Mouse (Mus musculus): Measurements from ENCODE around the gene Tbc1d22a.

Gene Tbc1d22a

DNA sequence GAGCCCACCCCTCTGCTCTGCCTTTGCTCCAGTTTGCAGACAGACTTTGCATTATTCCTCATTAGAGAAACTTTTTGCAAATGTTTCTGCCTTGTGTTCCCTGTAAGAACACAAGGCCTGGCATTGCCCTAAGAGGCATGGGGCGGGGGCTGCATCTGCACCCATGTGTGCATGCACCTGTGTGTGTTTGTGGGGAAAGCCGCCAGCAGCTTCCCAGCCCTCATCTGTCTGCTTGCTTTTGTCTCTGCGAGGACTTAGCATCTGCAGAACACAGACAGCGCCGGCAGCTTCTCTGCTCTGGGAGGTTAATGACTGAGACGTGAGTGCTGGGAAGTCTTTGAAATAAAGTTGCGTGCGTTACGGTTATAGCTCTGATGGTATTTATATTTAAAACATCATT is 120.5 kb downstream of the Tbc1d22a start:
- no peak for DNase-seq (ENCODE audit: low spot score in 2 of 2)

DNA sequence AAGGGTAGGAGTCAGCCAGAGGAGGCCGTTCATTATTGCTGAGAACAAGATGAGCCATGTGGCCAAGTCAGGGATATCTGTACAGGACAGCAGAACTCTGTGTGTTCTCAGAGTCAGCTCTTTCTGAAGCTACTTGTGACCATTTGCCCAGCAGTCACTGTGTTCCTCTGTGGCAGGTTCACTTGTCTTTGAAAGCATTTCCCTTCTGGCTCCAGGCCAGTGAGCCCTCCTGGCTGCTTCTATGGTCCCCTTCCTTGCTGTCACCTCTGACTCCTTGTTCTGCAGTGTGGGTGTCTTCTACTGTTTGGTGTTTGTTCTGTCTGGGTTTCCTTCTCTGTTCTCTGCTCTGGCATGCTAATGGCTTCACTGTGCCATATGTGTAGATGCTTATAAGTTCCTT is 121.5 kb downstream of the Tbc1d22a start:
- no peak for DNase-seq (ENCODE audit: low spot score in 2 of 2)

- DNase-seq (ENCODE audit: low spot score in 2 of 2) = no peak
Observed at GRCm38 (mm10) chr15:86337726-86338125, 123.5 kb downstream of the Tbc1d22a start.

GRCm38 (mm10) chr15:86339736-86340135 is 125.5 kb downstream of the Tbc1d22a start:
- DNase-seq (ENCODE audit: low spot score in 2 of 2) = no peak

DNA sequence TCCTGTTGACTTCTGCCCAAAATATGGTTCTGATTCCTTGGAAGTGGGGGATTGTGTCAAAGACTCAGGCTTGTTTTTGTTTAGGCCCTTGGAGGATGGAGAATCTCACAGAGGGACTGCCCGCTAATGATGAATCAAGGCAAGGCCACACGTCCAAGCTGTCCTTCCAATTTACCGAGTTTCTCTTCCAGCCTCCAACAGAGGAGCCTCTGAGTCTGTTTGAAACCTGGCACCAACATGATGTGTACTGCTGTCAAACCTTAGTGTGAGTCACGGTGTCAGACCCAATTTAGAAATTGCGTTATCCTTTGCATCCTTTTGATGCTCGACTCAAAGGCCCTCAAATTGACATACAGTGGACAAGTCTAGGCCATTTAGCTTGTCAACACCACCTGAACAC is 126.5 kb downstream of the Tbc1d22a start:
- no peak for DNase-seq (ENCODE audit: low spot score in 2 of 2)

GRCm38 (mm10) chr15:86342637-86343375 is 128.5 kb downstream of the Tbc1d22a start:
- DNase-seq (ENCODE audit: low spot score in 2 of 2) = no peak

DNA sequence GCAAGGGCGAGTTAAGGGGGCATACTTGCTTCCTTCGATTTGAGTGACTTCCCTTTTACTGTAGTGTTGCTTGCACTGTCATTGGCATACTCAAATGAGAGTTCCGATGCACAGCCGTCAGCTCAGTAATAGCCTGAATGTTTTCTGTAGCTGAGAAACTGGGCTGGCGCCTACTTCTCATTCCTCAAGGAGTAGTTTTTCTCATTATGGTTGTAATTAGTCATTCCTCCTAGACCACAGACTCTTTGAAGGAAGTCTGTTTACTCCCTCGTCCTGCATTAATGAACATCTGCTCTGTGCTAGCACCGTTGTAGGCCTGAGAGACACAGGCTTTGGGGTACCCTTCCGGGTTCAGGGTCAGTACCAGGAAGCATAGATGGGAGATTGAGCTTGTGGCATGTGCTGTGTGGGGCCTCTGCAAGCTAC is 130.7 kb downstream of the Tbc1d22a start:
- DNase-seq (ENCODE audit: low spot score in 2 of 2) = no peak

DNA sequence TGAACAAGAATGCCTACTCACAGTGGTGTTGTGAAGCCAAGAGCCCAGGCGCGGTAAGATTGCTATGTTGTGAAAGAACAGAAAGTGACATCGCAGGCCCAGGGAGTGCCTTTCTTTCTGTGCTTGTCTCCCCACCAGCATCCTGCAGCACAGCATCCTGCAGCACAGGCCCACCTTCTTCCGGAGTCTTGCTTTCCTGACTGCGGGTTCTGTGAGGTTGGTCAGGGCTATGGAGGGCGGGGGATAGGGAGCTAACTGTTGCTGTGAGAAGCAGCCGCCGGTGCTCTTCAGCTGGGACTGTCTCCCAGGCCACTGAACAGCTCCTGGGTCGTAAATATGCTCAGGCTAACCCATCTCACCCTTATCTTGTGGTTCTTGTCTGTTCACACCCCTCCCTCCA is 131.6 kb downstream of the Tbc1d22a start:
- no peak for DNase-seq (ENCODE audit: low spot score in 2 of 2)

DNA sequence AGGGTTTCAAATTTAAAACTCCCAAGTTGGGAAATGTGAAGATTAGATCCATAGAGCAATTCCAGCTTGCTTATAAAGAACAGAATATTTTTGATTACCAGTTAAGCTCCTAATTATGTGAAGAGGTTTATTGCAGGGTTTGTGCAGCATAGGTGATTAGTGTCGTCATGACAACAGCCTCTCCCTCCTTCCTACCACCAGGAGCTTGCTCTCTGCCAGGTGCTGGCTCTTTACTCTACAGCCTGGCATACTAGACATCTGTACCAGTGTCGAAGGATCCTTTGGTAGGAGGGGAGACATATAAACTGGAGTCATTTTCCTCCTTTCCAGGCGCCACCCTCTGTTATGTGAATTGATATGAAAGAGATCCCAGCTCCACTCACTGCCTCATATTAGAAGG is 132.3 kb downstream of the Tbc1d22a start:
- DNase-seq (ENCODE audit: low spot score in 2 of 2) = no peak

GRCm38 (mm10) chr15:86354932-86355331 is 140.7 kb downstream of the Tbc1d22a start:
- DNase-seq (ENCODE audit: low spot score in 2 of 2) = no peak

DNA sequence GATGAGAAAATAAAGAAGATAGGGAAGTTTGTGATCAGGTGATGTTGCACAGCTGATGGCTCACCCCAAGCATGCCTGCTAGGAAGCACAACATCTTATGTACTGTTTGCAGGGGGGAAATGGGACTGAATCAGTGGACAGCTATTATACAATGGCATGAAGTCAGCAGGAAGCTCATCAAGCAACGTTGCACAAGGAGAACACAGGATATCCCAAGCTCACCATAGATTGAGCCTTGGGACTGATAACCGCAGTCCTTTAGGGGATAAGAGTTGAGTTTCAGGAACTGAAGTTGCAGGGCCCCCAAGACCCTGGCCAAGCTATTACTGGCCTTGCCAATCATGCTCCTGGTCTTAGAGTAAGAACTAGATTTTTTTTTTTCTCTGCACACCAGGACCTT is 141.6 kb downstream of the Tbc1d22a start:
- DNase-seq (ENCODE audit: low spot score in 2 of 2) = no peak

DNA sequence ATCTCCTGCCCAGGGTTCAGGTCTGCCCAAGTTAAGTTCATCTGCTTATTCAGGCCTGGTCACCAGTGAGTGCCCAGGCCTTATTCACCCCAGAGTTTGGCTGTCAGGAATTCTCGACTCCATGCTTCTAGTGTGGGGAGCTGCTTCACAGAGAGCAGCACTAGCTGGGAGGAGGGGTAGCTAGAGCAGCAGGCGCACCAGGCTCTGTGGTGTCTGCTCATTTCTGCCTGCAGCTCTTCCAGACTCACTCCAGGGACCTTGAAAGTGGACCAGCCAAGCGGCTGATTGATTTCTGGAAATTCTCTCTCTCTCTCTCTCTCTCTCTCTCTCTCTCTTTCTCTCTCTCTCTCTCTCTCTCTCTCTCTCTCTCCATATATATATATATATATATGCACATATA is 146.1 kb downstream of the Tbc1d22a start:
- no peak for DNase-seq (ENCODE audit: low spot score in 2 of 2)

DNA sequence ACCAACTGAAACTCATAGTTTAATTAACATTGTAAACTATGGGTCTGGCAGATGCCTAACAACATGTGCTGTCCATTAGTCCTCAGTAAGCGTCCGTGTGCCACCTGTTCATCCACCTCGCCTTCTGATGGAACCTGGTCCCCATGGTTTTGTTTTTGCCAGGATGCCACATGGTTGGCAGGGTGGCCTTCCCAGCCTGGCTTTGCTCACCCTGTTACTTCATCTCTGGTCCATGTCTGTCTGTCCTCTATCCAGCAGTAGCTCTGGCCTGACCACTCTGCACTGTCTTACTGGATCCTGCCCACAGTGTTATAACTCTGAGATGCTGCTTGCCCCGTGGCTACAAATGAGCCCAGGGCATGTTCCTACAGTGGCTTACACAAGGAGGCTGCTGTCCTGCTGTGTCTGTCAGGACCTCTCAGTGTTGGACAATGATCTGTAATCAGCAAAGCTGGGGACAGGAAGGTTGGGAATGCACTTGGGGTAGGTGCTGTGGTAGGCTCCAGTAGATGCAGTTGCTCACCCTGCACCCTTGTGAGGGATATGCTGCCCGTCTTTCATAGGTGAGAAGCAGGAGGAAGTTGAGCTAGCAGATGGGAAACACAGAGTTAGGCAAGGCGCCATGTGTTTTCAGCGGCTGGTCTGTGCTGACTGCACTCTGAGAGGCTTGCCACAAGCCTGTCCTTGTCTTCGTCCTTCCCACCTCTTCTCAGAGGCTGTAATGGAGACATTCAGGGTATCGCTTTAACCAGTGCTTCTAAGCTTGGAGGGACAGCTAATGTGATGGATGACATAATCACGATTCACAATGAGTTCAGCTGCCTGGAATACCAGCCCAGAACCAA is 148.3 kb downstream of the Tbc1d22a start:
- DNase-seq (ENCODE audit: low spot score in 2 of 2) = peak in 1 of 2 experiments; percentile 54

DNA sequence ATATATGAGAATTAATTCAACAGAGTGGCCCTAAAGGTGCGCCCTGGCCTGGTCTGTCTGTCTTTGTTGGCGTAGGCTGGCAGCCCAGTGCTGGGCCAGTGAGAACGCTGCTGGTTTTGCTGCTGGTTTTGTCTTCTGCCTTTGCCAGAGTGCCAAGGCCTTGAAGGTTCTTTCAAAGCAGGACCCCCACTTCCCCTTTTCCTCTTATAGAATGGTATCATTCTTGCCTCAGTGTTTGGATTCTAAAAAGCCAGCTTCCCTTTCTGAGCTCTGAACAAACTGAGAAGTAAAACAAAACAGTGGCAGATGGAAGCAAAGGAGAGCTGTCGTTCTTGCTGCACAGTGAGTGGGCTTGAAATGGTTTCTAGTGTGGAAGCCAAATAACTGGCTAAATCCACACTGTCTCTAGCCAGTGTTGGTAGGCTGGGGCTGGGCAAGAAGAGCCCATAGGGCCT is 149.6 kb downstream of the Tbc1d22a start:
- DNase-seq (ENCODE audit: low spot score in 2 of 2) = no peak

DNA sequence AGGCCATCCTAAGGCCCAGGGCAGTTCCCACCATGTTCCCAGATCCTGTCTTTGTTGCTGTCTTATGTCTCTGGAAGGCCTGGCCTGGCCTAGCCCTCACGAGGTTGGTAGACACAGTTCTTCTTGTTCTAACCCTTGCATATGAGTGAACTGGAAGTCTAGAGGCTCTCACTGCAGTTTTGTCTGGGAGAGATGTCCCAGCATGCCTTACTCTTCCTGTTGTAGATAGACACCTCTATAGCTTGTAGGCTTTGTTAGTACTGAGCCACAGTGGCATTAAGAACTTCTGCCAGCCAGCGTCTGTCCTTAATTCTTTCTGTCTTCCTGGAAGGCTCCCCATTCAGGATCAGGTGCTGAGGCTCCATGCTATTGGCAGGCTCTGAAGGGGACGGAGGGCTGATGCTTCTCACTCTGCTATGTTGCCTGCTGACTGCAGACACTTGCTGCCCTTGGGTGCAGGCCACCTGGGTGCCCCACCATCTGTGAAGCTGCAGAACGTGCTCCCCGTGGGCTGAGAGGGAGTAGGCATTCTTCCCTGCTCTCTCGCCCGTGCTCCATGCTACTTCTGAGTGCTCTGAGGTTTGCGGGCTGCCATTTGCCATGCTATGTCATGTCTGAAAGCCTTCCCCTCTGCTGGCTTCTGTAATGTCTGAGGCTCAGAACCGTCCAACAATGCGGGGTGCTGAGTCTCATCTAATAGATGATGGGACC is 150.8 kb downstream of the Tbc1d22a start:
- DNase-seq (ENCODE audit: low spot score in 2 of 2) = no peak

DNA sequence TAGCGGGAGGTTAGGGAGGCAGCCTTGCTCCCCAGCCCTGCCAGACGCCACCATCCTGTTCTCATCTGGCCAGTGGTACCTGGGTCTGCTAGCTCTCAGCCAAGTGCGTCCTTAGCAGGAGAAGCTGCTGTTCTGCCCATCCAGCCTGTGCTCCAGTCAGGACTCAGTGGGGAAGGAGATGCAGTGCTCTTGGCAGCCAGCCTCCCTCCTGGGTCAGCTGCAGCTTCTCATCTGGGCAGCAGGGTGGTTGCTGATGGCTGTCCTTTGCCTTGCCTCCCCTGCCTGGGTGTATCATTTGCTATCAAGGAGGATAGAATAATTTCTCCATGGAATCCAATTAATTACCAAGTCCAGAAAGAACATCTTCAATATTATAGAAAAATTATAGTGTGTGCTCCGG is 152.5 kb downstream of the Tbc1d22a start:
- peak in 1 of 2 experiments; percentile 16 for DNase-seq (ENCODE audit: low spot score in 2 of 2)

GRCm38 (mm10) chr15:86367247-86367646 is 153.0 kb downstream of the Tbc1d22a start:
- DNase-seq (ENCODE audit: low spot score in 2 of 2) = peak in 1 of 2 experiments; percentile 22

DNA sequence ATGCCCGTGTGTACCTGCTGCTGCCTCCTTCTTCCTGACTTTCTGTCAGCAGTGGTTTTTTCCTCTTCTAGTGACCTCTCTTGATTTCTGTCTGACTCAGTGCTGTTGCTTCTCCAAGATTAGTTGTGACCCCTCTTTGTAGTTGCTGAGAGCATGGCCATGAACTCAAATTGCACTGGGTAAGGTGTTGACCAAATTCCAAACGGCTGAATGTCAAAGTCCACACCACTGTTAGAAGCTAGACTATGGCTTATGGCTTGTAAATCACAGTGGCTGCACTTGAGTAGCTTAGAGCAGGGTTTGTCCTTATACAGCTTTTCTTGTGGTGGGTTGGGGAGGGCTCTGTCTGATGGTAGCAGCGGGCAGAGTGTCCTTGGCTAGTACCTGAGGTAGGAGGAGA is 156.6 kb downstream of the Tbc1d22a start:
- DNase-seq (ENCODE audit: low spot score in 2 of 2) = no peak

GRCm38 (mm10) chr15:86375262-86375661 is 161.0 kb downstream of the Tbc1d22a start:
- no peak for DNase-seq (ENCODE audit: low spot score in 2 of 2)

DNA sequence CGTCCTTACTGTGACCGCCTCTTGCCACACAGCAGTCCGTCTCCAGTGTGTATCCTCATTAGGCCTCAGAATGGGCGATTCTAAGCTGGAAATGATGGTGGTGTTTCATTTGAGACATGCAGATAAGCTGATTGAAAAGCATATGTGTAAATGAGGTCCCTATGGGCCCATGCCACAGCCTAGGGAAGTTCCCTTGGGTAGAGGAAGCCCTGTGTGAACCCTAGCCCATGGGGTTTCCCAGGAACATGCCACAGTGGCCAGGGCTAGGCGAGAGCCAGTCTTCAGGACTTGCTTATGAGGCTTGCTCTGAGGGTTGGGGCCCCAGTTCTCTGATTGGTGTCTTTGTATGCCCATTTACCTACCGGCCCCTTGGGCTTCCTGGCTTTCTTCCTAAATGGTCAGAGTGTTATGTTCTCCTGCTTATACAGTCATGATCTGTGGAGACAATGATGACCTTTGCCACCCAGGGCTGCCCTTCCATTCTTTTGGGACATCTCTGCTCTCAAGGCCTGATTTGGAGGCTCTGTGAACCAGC is 161.7 kb downstream of the Tbc1d22a start:
- DNase-seq (ENCODE audit: low spot score in 2 of 2) = no peak

- DNase-seq (ENCODE audit: low spot score in 2 of 2) = no peak
Observed at GRCm38 (mm10) chr15:86383278-86383677, 169.0 kb downstream of the Tbc1d22a start.

DNA sequence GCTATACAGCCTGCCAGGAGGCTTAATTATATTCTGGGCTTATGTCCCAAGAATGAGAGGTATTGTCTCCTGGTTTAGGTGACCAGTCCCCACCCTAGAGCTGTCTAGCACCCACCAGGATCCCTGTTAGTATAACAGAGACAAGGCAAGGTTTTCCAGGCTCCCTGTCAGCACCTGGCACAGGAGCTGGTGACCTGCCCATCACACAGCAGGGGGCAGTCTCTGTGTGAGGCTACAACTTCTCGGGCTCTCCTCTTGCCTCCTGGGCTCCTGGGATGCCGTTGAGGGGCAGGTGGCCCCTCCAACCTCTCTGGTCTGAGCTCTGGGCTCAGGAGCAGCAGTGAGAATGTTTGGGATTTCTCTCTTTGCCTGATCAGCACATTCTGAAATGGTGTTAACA is 171.2 kb downstream of the Tbc1d22a start:
- DNase-seq (ENCODE audit: low spot score in 2 of 2) = no peak
